14 mouse cellular contexts compared by ENCODE assay signal in genomic region chr16:58386241-58386757, GRCm38 (mm10).
"Had no signal": no experiment of that assay in that cellular context is flagged by ENCODE, and none has a peak within 500 bp of the region (broad histone marks: within the 10 kb centered on the region; RNA-seq: fewer than 3 reads in every experiment).

No protein-coding gene starts in this region.

- DNase-seq: lung, adult 2 months; lung, postnatal 14 days; lung, postnatal 36 days; right cerebral cortex, postnatal 14 days; thymus, adult 2 months; thymus, postnatal 14 days; thymus, postnatal 36 days had no signal

- ATAC-seq: lung, postnatal 0 days; midbrain, embryonic 13.5 days; midbrain, embryonic 15.5 days had no signal

- H3K27me3 ChIP-seq: lung, embryonic 15.5 days; megakaryocyte, embryonic 14.5 days; midbrain, embryonic 13.5 days; midbrain, embryonic 15.5 days; neural tube, embryonic 12.5 days; stomach, embryonic 15.5 days had no signal
